Mouse (Mus musculus): Measurements from ENCODE around the gene Ciao1. TPM values are rescaled to one million over a fixed set of nuclear protein-coding genes. Genes with fewer than 3 reads are reported as not detected.
"Not testable (repeated sequence)": the region's sequence is repeated elsewhere in the genome, so short reads cannot be mapped to it uniquely, and the experiment has no call there.

The Ciao1 gene
- polyA plus RNA-seq (2014; fragmentation: Nextera tagmentation; extraction: Ambion mirVana): 56.1 and 57.1 TPM in 2 replicates

- under 1% methylated on average over 53 of the region's 53 CpGs for WGBS
- peak within 1 kb of the TSS; percentile 56; the same call in 1 of the 2 replicates for H3K27ac ChIP-seq (ENCODE audit: low read length)
- peak; percentile 99 for ATAC-seq (ENCODE audit: insufficient number of reproducible peaks, insufficient read depth, low FRiP score, low read depth)
- H3K36me3 ChIP-seq (ENCODE audit: control insufficient read depth, insufficient read depth, low read length): peaks cover 17% of the 10 kb centered on the region
- H3K27me3 ChIP-seq (ENCODE audit: control insufficient read depth, insufficient read depth, low read length): no peaks in the 10 kb centered on the region
- H3K9ac ChIP-seq (replicated peaks; ENCODE audit: low read depth, low read length): peak within 1 kb of the TSS; percentile 75
- peaks cover 25% of the 10 kb centered on the region for H3K4me1 ChIP-seq (ENCODE audit: control insufficient read depth, insufficient read depth, low read length)
- no peaks in the 10 kb centered on the region for H3K9me3 ChIP-seq (ENCODE audit: control insufficient read depth, low read depth, low read length)
- H3K4me2 ChIP-seq (replicated peaks; ENCODE audit: low read depth, low read length): peak within 1 kb of the TSS; percentile 98
- H3K4me3 ChIP-seq (ENCODE audit: low read depth, low read length): peak within 1 kb of the TSS; percentile 80
These were observed at the start of gene Ciao1, which contains the start of gene Tmem127 for GRCm38 (mm10) chr2:127247592-127248333. Gene Ciao1 (minus strand): TSS chr2:127247816. Gene Tmem127 (plus strand): TSS chr2:127247908.

DNA sequence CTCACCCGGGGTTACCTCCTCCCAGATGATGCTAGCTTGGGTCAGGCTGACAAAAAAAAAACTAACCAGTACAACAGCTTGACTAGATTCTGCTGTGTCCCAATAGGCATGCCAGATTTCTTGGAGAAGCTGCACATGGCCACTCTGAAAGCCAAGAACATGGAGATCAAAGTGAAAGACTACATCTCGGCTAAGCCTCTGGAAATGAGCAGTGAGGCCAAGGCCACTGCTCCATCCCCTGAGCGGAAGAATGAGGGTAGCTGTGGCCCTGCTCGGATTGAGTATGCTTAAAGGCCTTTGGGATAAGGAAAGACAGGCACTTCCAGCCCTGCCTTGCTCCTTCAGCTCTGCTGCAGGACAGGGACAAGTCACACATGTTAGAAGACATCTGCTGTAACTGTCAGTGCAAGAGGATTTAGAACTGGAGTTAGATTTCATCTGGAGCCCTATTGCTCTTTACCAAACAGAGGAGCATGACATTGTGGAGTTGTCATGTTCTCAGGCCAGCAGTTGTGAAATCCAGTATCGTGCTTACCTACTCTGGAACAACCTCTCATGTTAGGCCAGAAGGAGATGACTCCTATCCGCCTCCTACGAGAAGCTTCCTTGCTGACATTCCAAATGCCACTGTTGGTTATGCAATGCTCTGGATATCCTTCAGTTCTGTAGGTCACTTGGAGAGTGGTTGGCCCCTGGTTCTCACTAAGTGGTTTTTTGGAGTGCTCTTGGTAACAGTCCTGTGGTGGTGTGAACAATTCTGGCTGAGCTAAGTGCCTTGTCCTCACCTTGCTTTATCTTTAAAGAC, 49.6 kb upstream of the Ciao1 start:
- H3K4me2 ChIP-seq (replicated peaks; ENCODE audit: low read depth, low read length): no peak overlapping the region
- H3K36me3 ChIP-seq (ENCODE audit: control insufficient read depth, insufficient read depth, low read length): peaks cover 40% of the 10 kb centered on the region
- H3K4me3 ChIP-seq (ENCODE audit: low read depth, low read length): no peak overlapping the region
- no peak overlapping the region for H3K27ac ChIP-seq (ENCODE audit: low read length)
- ATAC-seq (ENCODE audit: insufficient number of reproducible peaks, insufficient read depth, low FRiP score, low read depth): no peak
- H3K9me3 ChIP-seq (ENCODE audit: control insufficient read depth, low read depth, low read length): no peaks in the 10 kb centered on the region
- H3K4me1 ChIP-seq (ENCODE audit: control insufficient read depth, insufficient read depth, low read length): no peaks in the 10 kb centered on the region
- H3K9ac ChIP-seq (replicated peaks; ENCODE audit: low read depth, low read length): no peak overlapping the region
- 92% methylated on average over 7 of the region's 7 CpGs for WGBS
- no peaks in the 10 kb centered on the region for H3K27me3 ChIP-seq (ENCODE audit: control insufficient read depth, insufficient read depth, low read length)

DNA sequence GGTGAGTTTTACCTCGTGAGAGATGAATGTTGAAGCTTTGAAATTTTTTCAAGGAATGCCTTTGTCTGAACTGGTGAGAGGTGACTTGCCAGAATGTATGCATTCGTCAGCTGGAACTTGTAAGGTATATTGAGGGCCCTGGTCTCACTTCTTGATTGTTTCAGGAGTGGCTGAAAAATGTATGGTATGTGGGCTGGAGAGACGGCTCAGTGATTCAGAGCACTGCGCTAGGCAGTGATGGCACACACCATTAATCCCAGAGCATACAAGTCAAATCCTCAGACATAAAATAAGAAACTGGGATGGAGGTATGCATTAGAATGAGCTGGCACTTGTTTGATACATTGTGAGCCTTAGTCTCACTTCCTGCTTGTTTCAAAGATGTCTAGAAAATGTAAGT, 44.6 kb upstream of the Ciao1 start:
- Histone ChIP-seq H3K9ac (replicated peaks; ENCODE audit: low read depth, low read length) (no peak overlapping the region), H3K4me1 (ENCODE audit: control insufficient read depth, insufficient read depth, low read length) (no peaks in the 10 kb centered on the region), H3K4me3 (ENCODE audit: low read depth, low read length) (no peak overlapping the region), H3K36me3 (ENCODE audit: control insufficient read depth, insufficient read depth, low read length) (peaks cover 43% of the 10 kb centered on the region), H3K27ac (ENCODE audit: low read length) (no peak overlapping the region), H3K4me2 (replicated peaks; ENCODE audit: low read depth, low read length) (no peak overlapping the region), H3K27me3 (ENCODE audit: control insufficient read depth, insufficient read depth, low read length) (no peaks in the 10 kb centered on the region), H3K9me3 (ENCODE audit: control insufficient read depth, low read depth, low read length) (no peaks in the 10 kb centered on the region)
- 63% methylated on average over 4 of the region's 4 CpGs for WGBS
- ATAC-seq (ENCODE audit: insufficient number of reproducible peaks, insufficient read depth, low FRiP score, low read depth): no peak

GRCm38 (mm10) chr2:127278162-127278561, 30.5 kb upstream of the Ciao1 start:
- Histone ChIP-seq H3K27me3 (ENCODE audit: control insufficient read depth, insufficient read depth, low read length) (no peaks in the 10 kb centered on the region), H3K36me3 (ENCODE audit: control insufficient read depth, insufficient read depth, low read length) (no peaks in the 10 kb centered on the region), H3K27ac (ENCODE audit: low read length) (no peak overlapping the region), H3K4me3 (ENCODE audit: low read depth, low read length) (no peak overlapping the region), H3K9ac (replicated peaks; ENCODE audit: low read depth, low read length) (no peak overlapping the region), H3K4me2 (replicated peaks; ENCODE audit: low read depth, low read length) (no peak overlapping the region), H3K9me3 (ENCODE audit: control insufficient read depth, low read depth, low read length) (no peaks in the 10 kb centered on the region), H3K4me1 (ENCODE audit: control insufficient read depth, insufficient read depth, low read length) (0 out of 2 replicates have a peak, but pooled peaks cover 7% of the 10 kb centered on the region)
- ATAC-seq (ENCODE audit: insufficient number of reproducible peaks, insufficient read depth, low FRiP score, low read depth): no peak

DNA sequence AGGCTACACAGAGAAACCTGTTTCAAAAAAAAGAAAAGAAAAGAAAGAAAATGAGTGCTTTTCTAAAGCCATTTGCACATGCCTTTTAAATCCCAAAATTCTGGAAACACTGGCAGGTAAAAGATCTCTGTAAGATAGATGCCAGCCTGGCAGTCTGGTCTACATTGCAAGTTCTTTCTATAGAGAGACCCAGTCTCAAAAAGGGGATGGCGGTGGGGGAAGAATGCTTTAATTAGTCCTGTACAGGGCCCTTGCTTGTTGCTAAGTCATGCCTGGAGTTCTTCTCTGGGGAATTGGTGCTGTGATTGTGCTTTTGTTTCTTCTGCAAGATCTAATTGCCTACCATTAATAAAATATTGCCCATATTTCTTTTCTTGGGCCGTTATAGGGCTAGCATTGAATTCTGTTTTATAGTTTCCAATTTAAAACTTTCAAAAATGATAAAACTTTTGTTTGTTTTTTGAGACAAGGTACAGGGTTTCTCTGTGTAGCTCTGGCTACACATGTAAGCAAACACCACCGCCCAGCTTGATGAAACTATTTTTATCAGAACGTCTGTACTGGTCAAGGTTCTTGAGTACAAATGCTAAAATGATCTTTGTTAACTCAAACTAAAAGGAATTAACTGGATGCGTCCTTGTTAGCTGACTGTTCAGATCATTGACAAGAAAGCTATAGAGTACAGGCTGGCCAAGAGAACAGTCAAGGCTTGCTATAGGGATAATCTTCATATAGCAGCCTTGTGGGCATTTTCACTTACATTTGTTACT, 28.1 kb upstream of the Ciao1 start:
- Histone ChIP-seq H3K4me1 (ENCODE audit: control insufficient read depth, insufficient read depth, low read length) (peaks cover 13% of the 10 kb centered on the region), H3K4me2 (replicated peaks; ENCODE audit: low read depth, low read length) (no peak overlapping the region), H3K36me3 (ENCODE audit: control insufficient read depth, insufficient read depth, low read length) (no peaks in the 10 kb centered on the region), H3K4me3 (ENCODE audit: low read depth, low read length) (no peak overlapping the region), H3K27me3 (ENCODE audit: control insufficient read depth, insufficient read depth, low read length) (no peaks in the 10 kb centered on the region), H3K27ac (ENCODE audit: low read length) (no peak overlapping the region), H3K9ac (replicated peaks; ENCODE audit: low read depth, low read length) (no peak overlapping the region), H3K9me3 (ENCODE audit: control insufficient read depth, low read depth, low read length) (no peaks in the 10 kb centered on the region)
- 76% methylated on average over 5 of the region's 5 CpGs for WGBS
- no peak for ATAC-seq (ENCODE audit: insufficient number of reproducible peaks, insufficient read depth, low FRiP score, low read depth)

GRCm38 (mm10) chr2:127274590-127274989, 27.0 kb upstream of the Ciao1 start:
- ATAC-seq (ENCODE audit: insufficient number of reproducible peaks, insufficient read depth, low FRiP score, low read depth): no peak
- WGBS: 87% methylated on average over 2 of the region's 2 CpGs
- Histone ChIP-seq H3K36me3 (ENCODE audit: control insufficient read depth, insufficient read depth, low read length) (no peaks in the 10 kb centered on the region), H3K4me2 (replicated peaks; ENCODE audit: low read depth, low read length) (no peak overlapping the region), H3K4me1 (ENCODE audit: control insufficient read depth, insufficient read depth, low read length) (peaks cover 13% of the 10 kb centered on the region), H3K9me3 (ENCODE audit: control insufficient read depth, low read depth, low read length) (no peaks in the 10 kb centered on the region), H3K9ac (replicated peaks; ENCODE audit: low read depth, low read length) (no peak overlapping the region), H3K27ac (ENCODE audit: low read length) (no peak overlapping the region), H3K27me3 (ENCODE audit: control insufficient read depth, insufficient read depth, low read length) (no peaks in the 10 kb centered on the region), H3K4me3 (ENCODE audit: low read depth, low read length) (no peak overlapping the region)

DNA sequence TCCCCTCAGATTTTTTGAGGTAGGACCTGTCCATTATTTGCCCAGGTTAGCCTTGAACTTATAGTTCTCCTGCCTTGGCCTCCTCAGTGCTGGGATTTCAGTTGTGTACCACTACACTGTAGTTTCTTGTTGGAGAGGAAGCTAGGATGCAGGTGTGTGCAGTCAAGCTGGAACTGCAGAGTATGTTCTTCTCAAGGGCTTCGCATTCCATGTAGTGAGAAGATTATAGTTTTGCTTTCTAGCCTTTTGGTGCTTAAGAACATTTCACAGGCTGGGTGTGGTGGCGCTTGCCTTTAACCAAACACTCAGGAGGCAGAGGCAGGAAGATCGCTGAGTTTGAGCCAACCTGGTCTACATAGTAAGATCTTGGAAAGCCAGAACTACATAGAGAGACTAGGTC, 25.2 kb upstream of the Ciao1 start:
- no peak for ATAC-seq (ENCODE audit: insufficient number of reproducible peaks, insufficient read depth, low FRiP score, low read depth)
- WGBS: 94% methylated on average over 3 of the region's 3 CpGs
- Histone ChIP-seq H3K36me3 (ENCODE audit: control insufficient read depth, insufficient read depth, low read length) (no peaks in the 10 kb centered on the region), H3K27ac (ENCODE audit: low read length) (no peak overlapping the region), H3K4me1 (ENCODE audit: control insufficient read depth, insufficient read depth, low read length) (peaks cover 13% of the 10 kb centered on the region), H3K4me3 (ENCODE audit: low read depth, low read length) (no peak overlapping the region), H3K9ac (replicated peaks; ENCODE audit: low read depth, low read length) (no peak overlapping the region), H3K9me3 (ENCODE audit: control insufficient read depth, low read depth, low read length) (no peaks in the 10 kb centered on the region), H3K27me3 (ENCODE audit: control insufficient read depth, insufficient read depth, low read length) (no peaks in the 10 kb centered on the region), H3K4me2 (replicated peaks; ENCODE audit: low read depth, low read length) (no peak overlapping the region)

GRCm38 (mm10) chr2:127272049-127272448, 24.4 kb upstream of the Ciao1 start:
- H3K4me3 ChIP-seq (ENCODE audit: low read depth, low read length); H3K27ac ChIP-seq (ENCODE audit: low read length); H3K4me2 ChIP-seq (replicated peaks; ENCODE audit: low read depth, low read length); H3K9ac ChIP-seq (replicated peaks; ENCODE audit: low read depth, low read length); H3K27me3 ChIP-seq (ENCODE audit: control insufficient read depth, insufficient read depth, low read length); ATAC-seq (ENCODE audit: insufficient number of reproducible peaks, insufficient read depth, low FRiP score, low read depth); H3K36me3 ChIP-seq (ENCODE audit: control insufficient read depth, insufficient read depth, low read length); H3K9me3 ChIP-seq (ENCODE audit: control insufficient read depth, low read depth, low read length): not testable (repeated sequence)
- 92% methylated on average over 4 of the region's 4 CpGs for WGBS
- H3K4me1 ChIP-seq (ENCODE audit: control insufficient read depth, insufficient read depth, low read length): peaks cover 13% of the 10 kb centered on the region

All from stomach, embryonic 14.5 days (tissue).